Mouse (Mus musculus) ovary, postnatal 14 days (tissue): ENCODE results near the gene Ubqlnl.

Source experiments
- DNase-seq: peaks from one replicate; pipeline ENCODE4 v3.0.0; 2022; ENCODE audit warnings: low spot score

Gene Ubqlnl

GRCm38 (mm10) chr7:104150456-104150855, at the start of gene Ubqlnl:
Ubqlnl (minus strand) TSS chr7:104150556.
- DNase-seq, result no peak

GRCm38 (mm10) chr7:104199822-104200221, 49.5 kb upstream of the Ubqlnl start:
- DNase-seq, result peak; percentile 51

- DNase-seq, result no peak
Observed at GRCm38 (mm10) chr7:104195885-104196284, 45.5 kb upstream of the Ubqlnl start, which contains the start of gene Olfr649. Olfr649 (minus strand) TSS chr7:104195985.

GRCm38 (mm10) chr7:104191275-104191674, 40.9 kb upstream of the Ubqlnl start:
- no peak for DNase-seq

GRCm38 (mm10) chr7:104183292-104183691, 32.9 kb upstream of the Ubqlnl start, which contains the start of gene Olfr648:
Olfr648 (minus strand) TSS chr7:104183392.
- DNase-seq, result no peak

- DNase-seq, result no peak
Observed at GRCm38 (mm10) chr7:104179074-104179473, 28.7 kb upstream of the Ubqlnl start.

- DNase-seq, result no peak
Observed at GRCm38 (mm10) chr7:104178422-104179054, 28.2 kb upstream of the Ubqlnl start.

- no peak for DNase-seq
Observed at GRCm38 (mm10) chr7:104175085-104175484, 24.7 kb upstream of the Ubqlnl start.

- no peak for DNase-seq
Observed at GRCm38 (mm10) chr7:104169634-104170204, 19.4 kb upstream of the Ubqlnl start.

GRCm38 (mm10) chr7:104167105-104167504, 16.7 kb upstream of the Ubqlnl start:
- DNase-seq, result no peak

GRCm38 (mm10) chr7:104143179-104143578, 7.2 kb downstream of the Ubqlnl start, which contains the start of gene Ubqln3:
Ubqln3 (minus strand) TSS chr7:104143279.
- no peak for DNase-seq

GRCm38 (mm10) chr7:104137305-104137704, 13.1 kb downstream of the Ubqlnl start, which contains the start of gene Olfr643:
Olfr643 (minus strand) TSS chr7:104137405.
- DNase-seq, result no peak

GRCm38 (mm10) chr7:104129726-104130125, 20.6 kb downstream of the Ubqlnl start, which contains the start of gene Ubqln5:
Ubqln5 (minus strand) TSS chr7:104129826.
- DNase-seq, result no peak

GRCm38 (mm10) chr7:104104757-104104972, 45.7 kb downstream of the Ubqlnl start, which contains the start of gene Olfr646:
Olfr646 (plus strand) TSS chr7:104104873.
- DNase-seq, result no peak

- DNase-seq, result no peak
Observed at GRCm38 (mm10) chr7:104103913-104104756, 46.2 kb downstream of the Ubqlnl start.
